Mouse (Mus musculus) embryonic facial prominence, embryonic 14.5 days (tissue): ENCODE measurements around the gene Narfl. TPM values are rescaled to one million over a fixed set of nuclear protein-coding genes. Genes with fewer than 3 reads are reported as not detected.

Experiments used
- ATAC-seq: fragments of 200-750 bp; cut with Nextera tagmentation; 2 replicates; pipeline ENCODE4 v1.8.0; 2017; ENCODE audit warnings: low read depth, moderate number of reproducible peaks, moderate TSS enrichment
- DNase-seq: peaks from one replicate; pipeline ENCODE4 v3.0.0-alpha.2; 2015; ENCODE audit warnings: low spot score
- H3K27ac ChIP-seq: fragments of 300-500 bp; sonication (generic); replicated peaks from 2 replicates; pipeline ENCODE4 v1.5.1; 2014; ENCODE audit warnings: low read depth, mild to moderate bottlenecking, low read length, moderate library complexity
- H3K27me3 ChIP-seq: fragments of 300-500 bp; sonication (generic); replicated peaks from 2 replicates; pipeline ENCODE4 v1.6.1; 2014; ENCODE audit warnings: low read length; ENCODE audit not compliant: control insufficient read depth, insufficient read depth
- H3K36me3 ChIP-seq: fragments of 300-500 bp; sonication (generic); 2 replicates; pipeline ENCODE4 v1.6.1; 2014; ENCODE audit warnings: low read length, mixed read lengths; ENCODE audit not compliant: control insufficient read depth, insufficient read depth
- H3K4me1 ChIP-seq: fragments of 300-500 bp; sonication (generic); 2 replicates; pipeline ENCODE4 v1.6.1; 2014; ENCODE audit warnings: antibody characterized with exemption, low read length; ENCODE audit not compliant: control insufficient read depth, insufficient read depth
- H3K4me2 ChIP-seq: fragments of 300-500 bp; sonication (generic); 2 replicates; pipeline ENCODE4 v1.6.1; 2014; ENCODE audit warnings: low read depth, mild to moderate bottlenecking, low read length, moderate library complexity, mixed read lengths
- H3K4me3 ChIP-seq: fragments of 300-500 bp; sonication (generic); 2 replicates; pipeline ENCODE4 v1.5.1; 2014; ENCODE audit warnings: low read depth, mild to moderate bottlenecking, low read length
- H3K9ac ChIP-seq: fragments of 300-500 bp; sonication (generic); 2 replicates; pipeline ENCODE4 v1.6.1; 2014; ENCODE audit warnings: low read depth, mild to moderate bottlenecking, low read length, moderate library complexity, mixed read lengths
- H3K9me3 ChIP-seq: fragments of 300-500 bp; sonication (generic); 2 replicates; pipeline ENCODE4 v1.6.1; 2016; ENCODE audit warnings: low read length; ENCODE audit not compliant: control insufficient read depth
- WGBS: fragments of 180-500 bp; shearing (Covaris S2); extraction: QIAGEN DNeasy Blood & Tissue Kit; methylation state at CpG from one replicate; pipeline ENCODE4 v1.1.7; 2014; 5-methylcytosine and 5-hydroxymethylcytosine counted together
- polyA plus RNA-seq: library from polyadenylated mRNA; unstranded; fragments of >200 nt; fragmentation: Nextera tagmentation; extraction: Ambion mirVana; gene quantifications from 2 replicates; pipeline ENCODE4 v1.2.1, GENCODE M21; 2014

Narfl gene
- polyA plus RNA-seq, 1 experiment from 2014 or later: 27.2 TPM

- ATAC-seq: no peak
- 28% methylated on average over 19 of the region's 19 CpGs for WGBS
- peak overlapping the region; percentile 93 for H3K27ac ChIP-seq
- peak overlapping the region; percentile 78 for H3K9ac ChIP-seq
- DNase-seq: peak; percentile 75
- no peaks in the 10 kb centered on the region for H3K27me3 ChIP-seq
- peak overlapping the region; percentile 81 for H3K4me3 ChIP-seq
- H3K4me2 ChIP-seq: peak overlapping the region; percentile 93
- no peaks in the 10 kb centered on the region for H3K9me3 ChIP-seq
- H3K36me3 ChIP-seq: peaks cover 19% of the 10 kb centered on the region; the same call in 1 of the 2 replicates
- peaks cover 21% of the 10 kb centered on the region for H3K4me1 ChIP-seq
Measured at GRCm38 (mm10) chr17:25791320-25791842, 17.8 kb downstream of the Narfl start.

DNA sequence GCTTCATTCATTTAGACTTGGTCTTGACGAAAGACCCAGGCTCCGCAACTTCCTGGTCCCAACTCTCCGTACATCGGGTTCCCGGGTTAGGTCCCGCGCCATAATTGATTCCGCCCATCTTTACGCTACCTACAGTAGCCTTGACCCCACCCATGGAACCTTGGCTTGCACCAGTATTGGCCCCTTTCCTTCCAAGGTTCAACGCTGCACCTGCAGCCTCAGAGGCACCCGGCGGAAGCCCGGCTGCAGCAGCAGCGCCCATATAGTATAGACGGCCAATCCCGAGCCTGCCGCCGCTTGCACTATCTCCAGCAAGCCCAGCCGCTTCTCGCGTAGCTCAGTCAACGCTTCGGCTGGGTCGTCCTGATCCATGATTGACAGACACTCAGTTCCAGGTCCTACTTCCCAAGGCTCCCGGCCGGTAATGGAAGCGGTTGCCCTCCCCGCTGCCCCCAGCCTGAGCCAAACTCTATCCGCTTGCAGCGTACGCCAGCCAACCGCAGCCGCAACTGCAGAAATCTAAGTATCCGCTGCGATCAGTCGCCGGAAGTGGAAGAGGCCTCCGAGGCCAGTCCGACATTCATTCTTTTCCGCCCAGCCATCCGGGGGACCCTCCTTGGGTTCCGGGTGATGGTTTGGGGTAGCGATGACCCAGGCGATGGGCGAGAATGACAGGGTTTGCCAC, 18.4 kb downstream of the Narfl start:
- no peaks in the 10 kb centered on the region for H3K9me3 ChIP-seq
- peak overlapping the region; percentile 78 for H3K9ac ChIP-seq
- under 1% methylated on average over 45 of the region's 45 CpGs for WGBS
- H3K4me1 ChIP-seq: peaks cover 21% of the 10 kb centered on the region
- peak; percentile 70 for ATAC-seq
- H3K27me3 ChIP-seq: no peaks in the 10 kb centered on the region
- peak overlapping the region; percentile 93 for H3K4me2 ChIP-seq
- H3K36me3 ChIP-seq: peaks cover 19% of the 10 kb centered on the region; the same call in 1 of the 2 replicates
- peak; percentile 88 for DNase-seq
- H3K4me3 ChIP-seq: peak overlapping the region; percentile 81
- H3K27ac ChIP-seq: peak overlapping the region; percentile 93

DNA sequence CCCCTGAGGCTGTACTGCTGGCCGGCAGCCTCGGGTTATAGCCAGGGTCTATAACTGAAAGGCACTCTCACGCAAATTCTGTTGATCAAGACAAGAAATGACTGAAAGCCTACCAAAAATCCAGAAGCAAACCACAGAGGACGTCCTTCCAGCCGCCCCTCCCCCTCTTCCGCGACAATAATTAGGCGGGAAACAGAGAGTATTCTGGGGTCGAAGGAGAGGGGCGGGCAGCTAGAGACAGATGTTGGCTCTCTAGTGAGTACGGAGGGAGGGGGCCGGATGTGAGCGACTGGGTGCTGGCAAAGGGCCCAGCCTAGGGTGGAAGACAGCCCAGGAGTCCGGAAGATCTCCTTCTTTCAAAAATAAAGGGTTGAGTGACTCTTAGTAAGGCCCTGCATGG, 19.0 kb downstream of the Narfl start, which contains the start of gene Fam173a:
TSS of gene Fam173a (minus strand) at position 287 of the 400 bp plus-strand sequence.
- peak within 1 kb of the TSS; percentile 93 for H3K4me2 ChIP-seq
- ATAC-seq: peak; percentile 66; the same call in 1 of the 2 replicates
- H3K36me3 ChIP-seq: peaks cover 15% of the 10 kb centered on the region; the same call in 1 of the 2 replicates
- peaks cover 25% of the 10 kb centered on the region for H3K4me1 ChIP-seq
- peak; percentile 92 for DNase-seq
- H3K9ac ChIP-seq: peak within 1 kb of the TSS; percentile 78
- H3K4me3 ChIP-seq: peak within 1 kb of the TSS; percentile 81
- under 1% methylated on average over 13 of the region's 14 CpGs for WGBS
- H3K27ac ChIP-seq: peak within 1 kb of the TSS; percentile 93
- no peaks in the 10 kb centered on the region for H3K9me3 ChIP-seq
- no peaks in the 10 kb centered on the region for H3K27me3 ChIP-seq

DNA sequence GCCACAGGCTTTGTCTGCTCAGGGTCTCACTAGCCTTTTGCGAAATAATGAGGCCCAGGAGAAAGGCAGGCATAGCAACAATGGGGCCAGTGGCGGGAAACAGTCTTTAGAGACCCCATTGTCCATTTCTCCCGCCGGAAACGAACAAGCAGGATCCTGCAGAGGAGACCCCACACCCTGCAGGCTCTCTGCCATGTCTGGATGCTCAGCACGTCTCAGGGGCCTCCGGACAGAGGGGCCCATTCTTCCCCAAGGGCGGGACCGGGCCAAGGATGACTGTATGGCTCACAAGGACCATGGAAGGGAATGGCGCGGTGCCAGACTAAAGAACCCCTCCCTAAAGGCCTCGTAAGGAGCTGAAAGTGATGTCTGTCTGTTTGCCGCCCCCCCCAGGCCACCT, 20.6 kb downstream of the Narfl start:
- Histone ChIP-seq H3K4me1 (peaks cover 26% of the 10 kb centered on the region), H3K27ac (no peak overlapping the region)
- no peak for DNase-seq

GRCm38 (mm10) chr17:25794998-25795397, 21.4 kb downstream of the Narfl start:
- Histone ChIP-seq H3K27me3 (no peaks in the 10 kb centered on the region), H3K4me3 (peak overlapping the region; percentile 79; the same call in 1 of the 2 replicates), H3K4me1 (peaks cover 26% of the 10 kb centered on the region), H3K9me3 (no peaks in the 10 kb centered on the region), H3K9ac (peak overlapping the region; percentile 68; the same call in 1 of the 2 replicates), H3K27ac (no peak overlapping the region), H3K36me3 (no peaks in the 10 kb centered on the region; the same call in 1 of the 2 replicates), H3K4me2 (peak overlapping the region; percentile 97; the same call in 1 of the 2 replicates)
- no peak for DNase-seq
- no peak for ATAC-seq
- WGBS: 84% methylated on average over 15 of the region's 17 CpGs

More for the DNA sequence above, 20.6 kb downstream of the Narfl start:
- H3K4me3 ChIP-seq: no peak overlapping the region
- H3K36me3 ChIP-seq: peaks cover 5% of the 10 kb centered on the region; the same call in 1 of the 2 replicates
- 0 out of 2 replicates have a peak overlapping the region, but pooled peaks have one; percentile 97 for H3K4me2 ChIP-seq
- ATAC-seq: no peak
- H3K9me3 ChIP-seq: no peaks in the 10 kb centered on the region
- WGBS: 59% methylated on average over 13 of the region's 13 CpGs
- H3K9ac ChIP-seq: no peak overlapping the region
- H3K27me3 ChIP-seq: no peaks in the 10 kb centered on the region

DNA sequence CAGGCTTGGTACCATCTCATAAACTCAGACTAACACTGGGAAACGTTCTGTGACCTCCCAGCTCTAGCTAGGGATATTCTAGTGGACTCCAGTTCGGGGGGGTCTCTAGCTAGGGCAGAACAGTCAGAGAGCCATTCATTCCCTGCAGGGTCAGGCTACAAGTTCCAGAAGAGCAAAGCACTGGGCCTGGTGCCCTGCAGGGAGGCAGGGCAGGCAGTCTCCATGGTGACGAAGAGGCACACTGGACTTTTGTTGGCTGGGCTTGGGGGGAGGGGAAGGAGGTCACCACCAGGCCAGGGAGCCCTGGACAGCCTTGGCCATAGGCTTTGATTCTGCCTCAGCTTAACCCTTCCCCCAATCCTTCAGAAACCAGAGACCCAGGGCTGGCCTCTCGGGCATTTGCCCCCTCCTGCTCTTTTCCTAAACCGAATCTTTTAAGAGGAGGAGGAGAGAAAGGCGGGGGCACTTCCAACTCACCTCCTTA, 22.1 kb downstream of the Narfl start, which contains the start of gene AC134908.4:
TSS of gene AC134908.4 (minus strand) at position 51 of the 484 bp plus-strand sequence.
- 19% methylated on average over 5 of the region's 6 CpGs for WGBS
- peak within 1 kb of the TSS; percentile 24; the same call in 1 of the 2 replicates for H3K27ac ChIP-seq
- no peaks in the 10 kb centered on the region for H3K9me3 ChIP-seq
- no peaks in the 10 kb centered on the region for H3K36me3 ChIP-seq
- no peaks in the 10 kb centered on the region for H3K27me3 ChIP-seq
- H3K9ac ChIP-seq: peak within 1 kb of the TSS; percentile 68
- H3K4me2 ChIP-seq: peak within 1 kb of the TSS; percentile 97
- ATAC-seq: no peak; the same call in 1 of the 2 replicates
- peak; percentile 78 for DNase-seq
- H3K4me1 ChIP-seq: peaks cover 26% of the 10 kb centered on the region
- peak within 1 kb of the TSS; percentile 79 for H3K4me3 ChIP-seq

DNA sequence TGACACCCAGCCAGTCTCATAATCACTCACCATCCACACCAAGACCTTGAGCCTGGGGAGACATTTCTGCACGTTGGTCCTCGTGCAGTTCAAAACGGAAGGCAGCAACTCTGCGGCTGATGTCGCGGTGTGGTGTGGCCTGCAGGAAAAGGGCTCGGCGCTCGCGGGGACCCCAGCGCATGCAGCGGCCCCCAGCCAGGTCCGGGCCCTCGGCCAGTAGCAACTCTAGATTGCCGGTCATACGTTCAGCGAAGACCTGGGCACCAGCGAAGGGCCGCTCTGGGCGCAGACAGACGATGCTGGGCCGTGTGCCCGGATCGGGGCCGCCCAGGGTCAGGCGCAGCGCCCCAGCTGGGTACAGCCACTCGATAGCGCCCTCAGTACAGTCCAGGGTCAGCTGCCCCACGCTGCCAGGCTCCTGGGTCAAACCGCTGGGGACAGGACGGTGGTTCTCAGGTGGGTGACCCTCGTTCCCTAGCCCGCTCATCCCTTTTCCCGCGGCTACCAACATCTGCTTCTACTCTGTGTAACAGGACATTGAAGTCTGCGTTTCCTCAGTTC, 22.7 kb downstream of the Narfl start:
- no peaks in the 10 kb centered on the region for H3K9me3 ChIP-seq
- DNase-seq (no peak), ATAC-seq (0 out of 2 replicates have a peak, but pooled peaks have one; percentile 0)
- H3K4me1 ChIP-seq: peaks cover 20% of the 10 kb centered on the region
- H3K9ac ChIP-seq: peak overlapping the region; percentile 68
- no peaks in the 10 kb centered on the region for H3K27me3 ChIP-seq
- WGBS: 3% methylated on average over 27 of the region's 37 CpGs
- H3K4me3 ChIP-seq: peak overlapping the region; percentile 79
- no peaks in the 10 kb centered on the region for H3K36me3 ChIP-seq
- H3K4me2 ChIP-seq: peak overlapping the region; percentile 97
- H3K27ac ChIP-seq: peak overlapping the region; percentile 24; the same call in 1 of the 2 replicates

DNA sequence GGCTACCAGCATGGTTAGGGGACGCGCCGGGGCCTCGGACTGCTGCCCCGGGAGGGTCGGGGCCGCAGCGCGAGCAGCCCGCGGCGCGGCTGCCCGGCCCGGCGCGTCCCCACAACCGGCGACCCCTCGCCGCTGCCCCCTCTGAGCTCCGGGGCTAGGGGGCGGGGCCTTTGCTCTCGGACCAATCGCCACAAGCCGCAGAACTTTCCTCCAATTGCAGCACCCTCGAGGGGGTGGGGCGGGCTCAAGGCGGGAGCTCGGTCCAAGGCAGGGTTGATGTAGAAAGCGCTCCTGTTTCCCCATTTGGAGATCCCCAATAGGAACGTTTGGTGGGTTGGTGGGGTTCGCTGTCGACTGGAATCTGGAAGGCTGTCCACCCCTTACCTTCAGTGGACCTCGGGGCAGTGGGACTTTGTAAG, 23.4 kb downstream of the Narfl start, which contains the start of gene Metrn:
TSS of gene Metrn (minus strand) at position 186 of the 419 bp plus-strand sequence.
- H3K4me1 ChIP-seq: peaks cover 16% of the 10 kb centered on the region
- peak within 1 kb of the TSS; percentile 68 for H3K9ac ChIP-seq
- H3K36me3 ChIP-seq: no peaks in the 10 kb centered on the region
- peak; percentile 84 for ATAC-seq
- peak within 1 kb of the TSS; percentile 79 for H3K4me3 ChIP-seq
- peak within 1 kb of the TSS; percentile 24; the same call in 1 of the 2 replicates for H3K27ac ChIP-seq
- H3K9me3 ChIP-seq: no peaks in the 10 kb centered on the region
- WGBS: 0% methylated on average over 9 of the region's 35 CpGs
- H3K27me3 ChIP-seq: no peaks in the 10 kb centered on the region
- DNase-seq: peak; percentile 94
- H3K4me2 ChIP-seq: peak within 1 kb of the TSS; percentile 97
